Mouse (Mus musculus): ENCODE measurements at regions not wholly inside any gene's neighbourhood (a gene's known extent, or its start where the extent isn't known, plus 50 kb on each side); places are given as distances from the start of the nearest gene placed in this dataset.

DNA sequence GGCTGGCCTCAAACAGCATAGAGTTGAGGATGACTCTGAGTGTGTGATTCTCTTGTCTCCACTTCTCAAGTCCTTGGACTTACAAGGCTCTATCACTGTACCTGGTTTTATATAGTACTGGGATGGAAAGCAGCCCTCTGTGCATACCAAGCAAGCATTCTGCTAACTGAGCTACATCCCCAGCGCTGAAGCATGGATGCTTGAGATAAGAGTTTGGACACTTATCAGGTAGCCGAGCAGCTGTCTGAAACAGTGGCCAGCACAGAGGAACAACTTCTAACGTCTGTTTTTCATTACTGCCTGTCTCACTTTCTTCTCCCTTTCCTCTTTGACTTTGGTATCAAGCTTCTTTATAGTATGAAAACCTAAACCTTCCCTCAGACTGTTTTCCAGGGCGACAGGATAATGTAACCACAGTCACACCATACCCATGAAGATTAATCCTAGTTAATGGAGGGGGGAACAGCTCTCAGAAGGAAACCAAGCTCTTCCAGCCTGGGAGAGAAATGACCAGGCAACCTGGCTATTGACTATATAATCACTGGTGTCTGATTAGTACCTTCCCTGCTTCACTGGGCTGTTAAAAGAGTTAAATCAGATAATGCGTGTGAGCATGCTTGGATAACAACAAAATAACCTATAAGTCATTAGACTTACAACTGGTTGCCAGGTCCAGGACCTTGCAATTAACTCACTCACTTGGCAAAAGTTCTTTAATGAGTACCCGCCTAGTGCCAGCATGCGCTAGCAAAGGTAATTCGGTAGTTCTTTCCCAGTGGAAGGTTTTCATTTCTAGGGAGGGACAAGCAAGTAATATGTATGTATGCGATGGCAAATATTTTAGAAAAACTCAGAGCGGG lies 382.5 kb downstream of the Brinp2 start:
- no peak for ATAC-seq
- TF ChIP-seq CTCF (IDR thresholded peaks at IDR 0.05; ENCODE audit: low read depth), result no peak
- 84% methylated on average over 10 of the region's 10 CpGs for WGBS

DNA sequence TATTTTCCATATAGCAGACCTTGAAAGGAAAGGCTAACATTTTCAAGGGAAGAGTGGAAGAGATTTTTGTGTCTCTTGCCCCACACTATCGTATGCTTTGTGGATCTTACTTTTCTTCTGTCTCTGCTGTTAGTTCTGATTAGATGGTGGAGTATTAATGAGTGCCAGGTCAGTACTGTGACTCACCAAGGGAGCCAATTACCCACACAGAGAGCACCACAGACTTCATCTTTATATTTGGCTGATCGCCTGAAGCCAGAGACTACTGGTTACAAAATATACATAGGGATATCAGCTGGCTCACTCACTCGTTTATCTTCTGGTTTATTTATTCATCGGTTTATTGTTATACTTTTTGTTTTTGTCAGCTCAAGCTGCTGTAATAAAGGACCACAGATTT lies 381.5 kb downstream of the Brinp2 start:
- ATAC-seq (no peak), DNase-seq (ENCODE audit: low spot score) (no peak)
- TF ChIP-seq CTCF (IDR thresholded peaks at IDR 0.05; ENCODE audit: low read depth), result no peak
- no peak overlapping the region for H3K27ac ChIP-seq
- H3K27me3 ChIP-seq (ENCODE audit: insufficient read depth, low read length), result no peaks in the 10 kb centered on the region
- H3K4me1 ChIP-seq (ENCODE audit: insufficient read depth, low read length), result no peaks in the 10 kb centered on the region
- no peak overlapping the region for H3K4me2 ChIP-seq (ENCODE audit: low read depth, low read length)
- no peak overlapping the region for H3K4me3 ChIP-seq (ENCODE audit: low read length)
- H3K9ac ChIP-seq (replicated peaks; ENCODE audit: low read length), result no peak overlapping the region
- H3K9me3 ChIP-seq (ENCODE audit: low read length), result no peaks in the 10 kb centered on the region
- H3K36me3 ChIP-seq (ENCODE audit: insufficient read depth, low read length), result no peaks in the 10 kb centered on the region
- 63% methylated on average over 4 of the region's 4 CpGs for WGBS

More for the DNA sequence above, 382.5 kb downstream of the Brinp2 start:
- Histone ChIP-seq H3K9me3 (ENCODE audit: low read length) (no peaks in the 10 kb centered on the region), H3K4me1 (ENCODE audit: insufficient read depth, low read length) (no peaks in the 10 kb centered on the region), H3K9ac (replicated peaks; ENCODE audit: low read length) (no peak overlapping the region), H3K27ac (no peak overlapping the region), H3K4me3 (ENCODE audit: low read length) (no peak overlapping the region), H3K4me2 (ENCODE audit: low read depth, low read length) (no peak overlapping the region), H3K27me3 (ENCODE audit: insufficient read depth, low read length) (no peaks in the 10 kb centered on the region), H3K36me3 (ENCODE audit: insufficient read depth, low read length) (no peaks in the 10 kb centered on the region)
- no peak for DNase-seq (ENCODE audit: low spot score)

DNA sequence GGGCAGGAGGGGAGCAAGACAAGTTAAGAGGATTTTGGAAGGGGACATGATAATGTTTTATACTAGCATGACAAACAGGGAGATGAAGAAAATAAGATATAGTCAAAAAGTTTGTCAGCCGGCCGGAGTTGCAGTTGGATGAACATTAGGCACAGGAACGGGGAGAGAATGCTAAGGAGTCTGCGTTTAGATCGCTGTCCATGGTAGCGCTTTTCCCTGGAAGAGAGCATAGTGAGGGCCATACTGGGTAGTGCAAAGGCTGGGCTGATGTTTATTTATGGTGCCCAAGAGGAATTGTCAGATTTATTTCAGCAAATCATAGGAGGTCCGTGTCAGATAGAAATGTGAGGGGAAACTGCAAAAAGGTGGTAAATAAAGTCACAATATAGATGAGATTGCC lies 337.0 kb downstream of the Brinp2 start:
- Histone ChIP-seq H3K4me3 (ENCODE audit: low read length) (no peak overlapping the region), H3K36me3 (ENCODE audit: insufficient read depth, low read length) (no peaks in the 10 kb centered on the region), H3K4me2 (ENCODE audit: low read depth, low read length) (no peak overlapping the region), H3K9ac (replicated peaks; ENCODE audit: low read length) (no peak overlapping the region), H3K27me3 (ENCODE audit: insufficient read depth, low read length) (no peaks in the 10 kb centered on the region), H3K27ac (no peak overlapping the region), H3K4me1 (ENCODE audit: insufficient read depth, low read length) (no peaks in the 10 kb centered on the region), H3K9me3 (ENCODE audit: low read length) (no peaks in the 10 kb centered on the region)
- no peak for ATAC-seq
- TF ChIP-seq CTCF (IDR thresholded peaks at IDR 0.05; ENCODE audit: low read depth), result no peak
- 32% methylated on average over 7 of the region's 7 CpGs for WGBS
- peak; percentile 25 for DNase-seq (ENCODE audit: low spot score)

DNA sequence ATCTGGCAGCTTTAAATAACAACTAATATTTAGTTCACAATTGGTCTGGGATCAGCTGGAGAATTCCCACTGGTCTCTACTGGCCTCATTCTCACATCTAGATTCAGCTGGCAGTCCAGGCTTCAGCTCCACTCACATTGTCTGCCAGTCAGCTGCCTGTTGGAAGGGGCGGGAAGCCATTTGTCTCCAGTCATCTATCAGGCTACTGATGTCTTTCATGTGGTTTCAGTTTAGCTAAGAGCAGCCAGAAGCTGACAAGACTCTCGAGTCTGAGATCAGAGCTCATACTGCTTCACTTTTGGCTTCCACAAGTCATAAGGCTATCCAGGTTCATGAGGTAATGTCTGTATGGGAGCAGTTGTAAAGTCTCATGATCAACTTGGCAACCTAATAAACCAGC lies 316.4 kb downstream of the Brinp2 start:
- ATAC-seq, result no peak
- H3K27me3 ChIP-seq (ENCODE audit: insufficient read depth, low read length), result no peaks in the 10 kb centered on the region
- H3K4me2 ChIP-seq (ENCODE audit: low read depth, low read length), result no peak overlapping the region
- no peak overlapping the region for H3K9ac ChIP-seq (replicated peaks; ENCODE audit: low read length)
- TF ChIP-seq CTCF (IDR thresholded peaks at IDR 0.05; ENCODE audit: low read depth), result no peak
- no peak overlapping the region for H3K27ac ChIP-seq
- WGBS, result 20% methylated on average over 2 of the region's 2 CpGs
- no peaks in the 10 kb centered on the region for H3K36me3 ChIP-seq (ENCODE audit: insufficient read depth, low read length)
- DNase-seq (ENCODE audit: low spot score), result no peak
- no peaks in the 10 kb centered on the region for H3K9me3 ChIP-seq (ENCODE audit: low read length)
- H3K4me3 ChIP-seq (ENCODE audit: low read length), result no peak overlapping the region
- H3K4me1 ChIP-seq (ENCODE audit: insufficient read depth, low read length), result no peaks in the 10 kb centered on the region

DNA sequence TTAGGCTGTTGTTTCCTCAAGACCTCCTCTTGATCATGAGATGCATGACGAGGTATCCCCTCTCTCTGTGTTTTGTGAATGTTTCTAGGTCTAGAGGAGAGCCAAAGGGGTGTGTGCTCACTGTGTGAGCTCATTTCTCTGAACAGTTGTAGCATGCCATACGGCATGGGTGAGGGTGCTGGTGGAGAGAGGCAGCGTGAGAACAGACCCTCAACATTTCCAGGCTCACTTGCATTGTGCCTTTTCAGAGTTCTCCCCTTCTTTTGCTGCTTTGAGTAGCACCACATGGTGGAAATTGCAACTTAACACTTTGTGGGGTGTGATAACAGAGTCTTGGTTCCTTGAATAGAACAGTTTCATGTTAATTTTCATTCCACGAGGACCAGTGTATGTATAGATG lies 315.8 kb downstream of the Brinp2 start:
- H3K4me2 ChIP-seq (ENCODE audit: low read depth, low read length), result no peak overlapping the region
- ATAC-seq (no peak), DNase-seq (ENCODE audit: low spot score) (no peak)
- no peaks in the 10 kb centered on the region for H3K4me1 ChIP-seq (ENCODE audit: insufficient read depth, low read length)
- H3K4me3 ChIP-seq (ENCODE audit: low read length), result no peak overlapping the region
- 84% methylated on average over 4 of the region's 4 CpGs for WGBS
- H3K9ac ChIP-seq (replicated peaks; ENCODE audit: low read length), result no peak overlapping the region
- no peak overlapping the region for H3K27ac ChIP-seq
- H3K9me3 ChIP-seq (ENCODE audit: low read length), result no peaks in the 10 kb centered on the region
- TF ChIP-seq CTCF (IDR thresholded peaks at IDR 0.05; ENCODE audit: low read depth), result no peak
- H3K27me3 ChIP-seq (ENCODE audit: insufficient read depth, low read length), result no peaks in the 10 kb centered on the region
- H3K36me3 ChIP-seq (ENCODE audit: insufficient read depth, low read length), result no peaks in the 10 kb centered on the region

DNA sequence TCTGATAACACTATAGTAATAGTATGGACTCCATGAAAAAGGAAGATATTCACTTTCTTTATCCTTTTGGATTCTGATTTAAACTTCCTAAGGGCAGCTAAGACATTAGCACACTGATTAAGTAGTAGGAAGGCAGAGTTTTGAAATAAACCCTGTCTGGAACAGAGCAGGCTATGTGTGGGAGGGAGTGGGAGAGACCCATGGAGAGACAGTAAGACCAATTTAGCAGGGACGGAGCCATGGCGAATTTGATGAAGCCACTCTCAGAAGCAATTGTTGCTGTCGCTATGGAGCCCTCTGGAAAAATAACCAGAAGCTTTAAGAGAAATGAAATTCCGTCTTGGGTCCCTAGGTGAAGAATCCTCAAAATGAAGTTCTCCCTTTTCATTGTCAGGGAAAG lies 303.5 kb downstream of the Brinp2 start:
- H3K27ac ChIP-seq, result no peak overlapping the region
- H3K9ac ChIP-seq (replicated peaks; ENCODE audit: low read length), result no peak overlapping the region
- no peak for ATAC-seq
- no peak overlapping the region for H3K4me2 ChIP-seq (ENCODE audit: low read depth, low read length)
- no peaks in the 10 kb centered on the region for H3K9me3 ChIP-seq (ENCODE audit: low read length)
- no peaks in the 10 kb centered on the region for H3K4me1 ChIP-seq (ENCODE audit: insufficient read depth, low read length)
- H3K36me3 ChIP-seq (ENCODE audit: insufficient read depth, low read length), result no peaks in the 10 kb centered on the region
- TF ChIP-seq CTCF (IDR thresholded peaks at IDR 0.05; ENCODE audit: low read depth), result no peak
- WGBS, result 55% methylated on average over 4 of the region's 4 CpGs
- H3K4me3 ChIP-seq (ENCODE audit: low read length), result no peak overlapping the region
- no peaks in the 10 kb centered on the region for H3K27me3 ChIP-seq (ENCODE audit: insufficient read depth, low read length)
- DNase-seq (ENCODE audit: low spot score), result no peak

DNA sequence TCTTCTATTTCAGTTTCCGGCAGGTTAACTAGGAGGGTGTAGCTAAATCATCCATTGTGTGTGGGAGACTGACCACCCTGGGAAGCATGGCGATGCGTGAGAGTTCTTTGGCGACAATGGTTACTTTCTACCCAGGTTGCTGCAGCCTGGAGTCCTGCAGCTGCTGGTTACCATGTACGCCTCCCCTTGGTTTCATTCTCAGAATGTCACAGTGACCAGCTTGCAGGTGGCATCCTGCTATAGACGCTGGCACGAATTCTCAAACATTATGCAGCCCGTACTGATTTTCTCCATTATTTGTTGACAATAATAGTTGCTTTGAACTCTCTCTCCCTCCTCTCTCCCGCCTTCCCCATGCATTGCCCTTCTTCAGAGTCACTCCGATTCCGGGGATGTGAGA lies 301.2 kb downstream of the Brinp2 start:
- no peaks in the 10 kb centered on the region for H3K27me3 ChIP-seq (ENCODE audit: insufficient read depth, low read length)
- ATAC-seq, result no peak
- WGBS, result 51% methylated on average over 11 of the region's 11 CpGs
- no peak for DNase-seq (ENCODE audit: low spot score)
- TF ChIP-seq CTCF (IDR thresholded peaks at IDR 0.05; ENCODE audit: low read depth), result no peak
- H3K4me1 ChIP-seq (ENCODE audit: insufficient read depth, low read length), result no peaks in the 10 kb centered on the region
- no peak overlapping the region for H3K9ac ChIP-seq (replicated peaks; ENCODE audit: low read length)
- H3K36me3 ChIP-seq (ENCODE audit: insufficient read depth, low read length), result no peaks in the 10 kb centered on the region
- peak overlapping the region; percentile 2; the same call in 1 of the 2 replicates for H3K4me2 ChIP-seq (ENCODE audit: low read depth, low read length)
- no peak overlapping the region for H3K4me3 ChIP-seq (ENCODE audit: low read length)
- H3K9me3 ChIP-seq (ENCODE audit: low read length), result no peaks in the 10 kb centered on the region
- H3K27ac ChIP-seq, result no peak overlapping the region
